ENCODE assay signal across 9 mouse cellular contexts in genomic region chr4:120277255-120277928, GRCm38 (mm10). TPM values are rescaled to one million over a fixed set of nuclear protein-coding genes. Genes with fewer than 3 reads are reported as not detected.
DNase-seq lines count a peak whose midpoint lies in the region; ATAC-seq lines count a peak whose summit lies in the region.
"Had no signal": no experiment of that assay in that cellular context is flagged by ENCODE, and none has a peak within 500 bp of the region (broad histone marks: within the 10 kb centered on the region; RNA-seq: fewer than 3 reads in every experiment).

No protein-coding gene starts in this region.

- H3K27me3 ChIP-seq in neural tube, embryonic 13.5 days, result peaks cover 70% of the 10 kb centered on the region

- H3K4me3 ChIP-seq in neural tube, embryonic 13.5 days, result no peak overlapping the region

- H3K27ac ChIP-seq in neural tube, embryonic 13.5 days (replicated peaks), result peak overlapping the region; percentile 42
- H3K27ac ChIP-seq: liver, embryonic 14.5 days had no signal

- 14% methylated on average over 4 of the region's 4 CpGs for WGBS in neural tube, embryonic 13.5 days

- 0 out of 2 replicates have a peak overlapping the region, but pooled peaks have one; percentile 10 for H3K9ac ChIP-seq in neural tube, embryonic 13.5 days
- H3K9ac ChIP-seq: liver, embryonic 14.5 days had no signal

- H3K4me1 ChIP-seq in neural tube, embryonic 13.5 days (replicated peaks), result peaks cover 87% of the 10 kb centered on the region

- peak; percentile 42; the same call in 1 of the 2 replicates for ATAC-seq in neural tube, embryonic 13.5 days (ENCODE audit: low read depth)
- no peak for ATAC-seq in granulocyte monocyte progenitor cell, adult 5-6 weeks (replicated peaks; ENCODE audit: poor library complexity, severe bottlenecking)

- no peaks in the 10 kb centered on the region for H3K9me3 ChIP-seq in neural tube, embryonic 13.5 days

- H3K4me2 ChIP-seq in neural tube, embryonic 13.5 days, result no peak overlapping the region

- peak; percentile 37 for DNase-seq in adrenal gland, adult 2 months
- no peak for DNase-seq in adrenal gland, adult 8-10 months
- DNase-seq in adrenal gland, postnatal 25 days, result peak; percentile 37
- peak; percentile 83 to 87 for DNase-seq in heart, adult 9 months (ENCODE audit: low spot score in 2 of 2)
- peak; percentile 67 for DNase-seq in kidney, postnatal 14 days
- DNase-seq in urinary bladder, postnatal 25 days (ENCODE audit: low spot score), result no peak

- no peaks in the 10 kb centered on the region for H3K36me3 ChIP-seq in neural tube, embryonic 13.5 days

RNA-seq across cellular contexts. Expression of gene Foxo6, which starts 9.8 kb away (rescaled TPM):
- 1 to 10 TPM in 1 of 2 experiments, under 1 TPM in 1; 0.58 to 2.8 TPM for total RNA-seq in adrenal gland, adult 2 months (2021)
- 2.2 and 3.6 TPM in 2 replicates for polyA plus RNA-seq in adrenal gland, adult 2 months (2012; rRNA removed)
- total RNA-seq in adrenal gland, adult 8-10 months (2022), result 1 to 10 TPM in 2 of 4 experiments, under 1 TPM in 2; 0.90 to 1.6 (median 1.1) TPM
- 0.71 and 1.9 TPM in 2 replicates for total RNA-seq in adrenal gland, postnatal 25 days (2021)
- polyA plus RNA-seq in neural tube, embryonic 13.5 days (2015; fragmentation: Nextera tagmentation; extraction: Ambion mirVana), result 0.62 and 1.0 TPM in 2 replicates
- total RNA-seq in granulocyte monocyte progenitor cell, adult 5-6 weeks (2014; fragmentation: Nextera tagmentation), result not detected in 2 replicates
- total RNA-seq in granulocyte monocyte progenitor cell, adult 5-6 weeks (2017), result not detected in 2 replicates

Comparison
In these comparisons a context has a peak if more than half of its experiments do, and no peak if none do; other contexts are left out.
1. DNase-seq: peak in adrenal gland, adult 2 months (single experiment), adrenal gland, postnatal 25 days (single experiment), heart, adult 9 months (2 of 2) and kidney, postnatal 14 days (single experiment); none in adrenal gland, adult 8-10 months (single experiment) and urinary bladder, postnatal 25 days (single experiment).